Mouse (Mus musculus) liver, embryonic 12.5 days (tissue): Measurements from ENCODE around the gene Tet1. TPM values are rescaled to one million over a fixed set of nuclear protein-coding genes. Genes with fewer than 3 reads are reported as not detected.
"Not testable (repeated sequence)": the region's sequence is repeated elsewhere in the genome, so short reads cannot be mapped to it uniquely, and the experiment has no call there.

Source experiments
- ATAC-seq: fragments of 200-750 bp; cut with Nextera tagmentation; 2 replicates; pipeline ENCODE4 v1.8.0; 2017; ENCODE audit warnings: moderate number of reproducible peaks, mild to moderate bottlenecking, moderate library complexity
- H3K27ac ChIP-seq: fragments of 300-500 bp; sonication (generic); 2 replicates; pipeline ENCODE4 v1.5.1; 2016; ENCODE audit warnings: mild to moderate bottlenecking
- H3K27me3 ChIP-seq: fragments of 300-500 bp; sonication (generic); replicated peaks from 2 replicates; pipeline ENCODE4 v1.6.1; 2016; ENCODE audit warnings: mild to moderate bottlenecking, moderate library complexity
- H3K36me3 ChIP-seq: fragments of 300-500 bp; sonication (generic); 2 replicates; pipeline ENCODE4 v1.6.1; 2016; ENCODE audit warnings: mild to moderate bottlenecking, moderate library complexity
- H3K4me1 ChIP-seq: fragments of 300-500 bp; sonication (generic); 2 replicates; pipeline ENCODE4 v1.6.1; 2016
- H3K4me2 ChIP-seq: fragments of 300-500 bp; sonication (generic); 2 replicates; pipeline ENCODE4 v1.6.1; 2016; ENCODE audit warnings: mild to moderate bottlenecking, moderate library complexity
- H3K4me3 ChIP-seq: fragments of 300-500 bp; sonication (generic); 2 replicates; pipeline ENCODE4 v1.5.1; 2016; ENCODE audit warnings: mild to moderate bottlenecking, moderate library complexity
- H3K9ac ChIP-seq: fragments of 300-500 bp; sonication (generic); 2 replicates; pipeline ENCODE4 v1.6.1; 2016; ENCODE audit warnings: mild to moderate bottlenecking, moderate library complexity
- H3K9me3 ChIP-seq: fragments of 300-500 bp; sonication (generic); replicated peaks from 2 replicates; pipeline ENCODE4 v1.6.1; 2016; ENCODE audit warnings: mild to moderate bottlenecking, moderate library complexity
- WGBS: fragments of 180-500 bp; shearing (Covaris S2); methylation state at CpG from one replicate; pipeline ENCODE4 v1.1.7; 2016; ENCODE audit not compliant: insufficient replicate concordance; 5-methylcytosine and 5-hydroxymethylcytosine counted together
- polyA plus RNA-seq: library from polyadenylated mRNA; unstranded; fragments of >200 nt; fragmentation: Nextera tagmentation; extraction: Ambion mirVana; gene quantifications from 2 replicates; pipeline ENCODE4 v1.2.1, GENCODE M21; 2016

Gene Tet1
- polyA plus RNA-seq, result 3.6 and 4.6 TPM in 2 replicates

GRCm38 (mm10) chr10:62908896-62909295 lies at the start of gene Tet1:
Tet1 (minus strand) TSS chr10:62908996.
- H3K4me1 ChIP-seq, H3K4me2 ChIP-seq, H3K27me3 ChIP-seq, H3K27ac ChIP-seq, H3K36me3 ChIP-seq, H3K9me3 ChIP-seq, H3K9ac ChIP-seq, H3K4me3 ChIP-seq, ATAC-seq: not testable (repeated sequence)
- no CpG with 5 or more reads among the region's 1 CpGs for WGBS

- no peaks in the 10 kb centered on the region for H3K27me3 ChIP-seq
- peak overlapping the region; percentile 71 for H3K4me3 ChIP-seq
- H3K9me3 ChIP-seq, result no peaks in the 10 kb centered on the region
- H3K9ac ChIP-seq, result peak overlapping the region; percentile 88; the same call in 1 of the 2 replicates
- H3K4me2 ChIP-seq, result peak overlapping the region; percentile 89
- no peak for ATAC-seq
- H3K4me1 ChIP-seq, result peaks cover 46% of the 10 kb centered on the region
- H3K36me3 ChIP-seq, result peaks cover 49% of the 10 kb centered on the region
- WGBS, result 80% methylated on average over 7 of the region's 7 CpGs
- peak overlapping the region; percentile 65 for H3K27ac ChIP-seq
Observed at GRCm38 (mm10) chr10:62948551-62948950, 39.8 kb upstream of the Tet1 start.

- Histone ChIP-seq H3K27me3 (no peaks in the 10 kb centered on the region), H3K9ac (peak within 1 kb of the TSS; percentile 88), H3K4me2 (peak within 1 kb of the TSS; percentile 89), H3K36me3 (peaks cover 50% of the 10 kb centered on the region), H3K4me1 (peaks cover 46% of the 10 kb centered on the region), H3K9me3 (no peaks in the 10 kb centered on the region), H3K27ac (peak within 1 kb of the TSS; percentile 95), H3K4me3 (peak within 1 kb of the TSS; percentile 71)
- peak; percentile 81 for ATAC-seq
- WGBS, result 1% methylated on average over 68 of the region's 68 CpGs
Observed at GRCm38 (mm10) chr10:62946738-62947471, 38.1 kb upstream of the Tet1 start, which contains the start of gene Dna2. Dna2 (plus strand) TSS chr10:62947026.

DNA sequence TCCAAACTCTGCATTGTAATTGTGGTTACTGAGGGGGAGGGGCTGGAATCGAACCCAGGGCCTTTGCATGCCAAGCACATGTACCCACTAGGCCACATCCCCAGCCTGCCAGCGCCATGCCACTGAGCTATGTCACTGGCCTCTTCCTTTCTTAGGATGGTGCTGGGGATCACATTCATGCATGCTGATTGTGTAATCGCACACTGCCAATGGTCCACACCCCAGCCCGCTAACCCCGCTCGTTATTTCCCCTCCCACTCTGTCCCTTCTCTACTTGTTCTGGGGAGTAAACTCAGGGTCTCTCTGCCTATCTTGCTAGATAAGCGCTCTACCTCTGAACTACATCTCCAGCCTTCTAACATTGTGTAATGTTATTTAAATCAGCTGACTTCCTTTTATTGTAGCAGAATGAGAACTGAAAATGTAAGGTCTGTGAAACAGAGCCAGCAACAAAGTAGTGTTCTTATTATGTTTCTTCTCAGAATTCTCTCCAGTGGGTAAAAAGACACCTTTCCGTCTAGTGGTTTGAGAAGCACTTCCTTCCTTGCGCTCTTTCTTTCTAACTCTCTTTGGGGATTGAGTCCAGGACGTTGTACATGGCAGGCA lies 36.3 kb upstream of the Tet1 start:
- H3K27ac ChIP-seq, result peak overlapping the region; percentile 87
- peaks cover 42% of the 10 kb centered on the region for H3K4me1 ChIP-seq
- 0 out of 2 replicates have a peak overlapping the region, but pooled peaks have one; percentile 10 for H3K4me3 ChIP-seq
- peak overlapping the region; percentile 22 for H3K9ac ChIP-seq
- no peaks in the 10 kb centered on the region for H3K27me3 ChIP-seq
- 38% methylated on average over 10 of the region's 10 CpGs for WGBS
- H3K9me3 ChIP-seq, result no peaks in the 10 kb centered on the region
- H3K36me3 ChIP-seq, result peaks cover 45% of the 10 kb centered on the region
- H3K4me2 ChIP-seq, result peak overlapping the region; percentile 42
- ATAC-seq, result peak; percentile 86

DNA sequence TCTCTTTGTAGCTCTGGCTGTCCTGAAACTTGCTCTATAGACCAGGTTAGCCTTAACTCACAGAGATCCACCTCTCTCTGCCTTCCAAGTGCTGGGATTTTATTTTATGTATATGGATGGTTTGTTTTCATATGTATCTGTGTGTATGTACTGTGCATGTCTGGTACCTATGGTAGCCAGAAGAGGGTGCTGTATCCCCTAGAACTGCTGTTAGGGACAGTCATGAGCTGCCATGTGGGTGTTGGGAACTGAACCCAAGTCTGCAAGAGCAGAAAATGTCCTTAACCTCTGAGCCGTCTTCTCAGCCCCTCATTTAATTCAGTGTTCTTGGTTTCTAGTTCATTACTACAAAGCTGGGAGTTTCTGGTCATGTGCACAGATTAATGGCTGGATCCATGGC lies 23.6 kb upstream of the Tet1 start:
- no peaks in the 10 kb centered on the region for H3K27me3 ChIP-seq
- H3K4me1 ChIP-seq, result no peaks in the 10 kb centered on the region
- H3K9me3 ChIP-seq, result no peaks in the 10 kb centered on the region
- WGBS, result 87% methylated on average over 1 of the region's 1 CpGs
- H3K9ac ChIP-seq, result no peak overlapping the region
- no peak overlapping the region for H3K4me3 ChIP-seq
- ATAC-seq, result no peak
- peaks cover 75% of the 10 kb centered on the region for H3K36me3 ChIP-seq
- no peak overlapping the region for H3K27ac ChIP-seq
- H3K4me2 ChIP-seq, result no peak overlapping the region

DNA sequence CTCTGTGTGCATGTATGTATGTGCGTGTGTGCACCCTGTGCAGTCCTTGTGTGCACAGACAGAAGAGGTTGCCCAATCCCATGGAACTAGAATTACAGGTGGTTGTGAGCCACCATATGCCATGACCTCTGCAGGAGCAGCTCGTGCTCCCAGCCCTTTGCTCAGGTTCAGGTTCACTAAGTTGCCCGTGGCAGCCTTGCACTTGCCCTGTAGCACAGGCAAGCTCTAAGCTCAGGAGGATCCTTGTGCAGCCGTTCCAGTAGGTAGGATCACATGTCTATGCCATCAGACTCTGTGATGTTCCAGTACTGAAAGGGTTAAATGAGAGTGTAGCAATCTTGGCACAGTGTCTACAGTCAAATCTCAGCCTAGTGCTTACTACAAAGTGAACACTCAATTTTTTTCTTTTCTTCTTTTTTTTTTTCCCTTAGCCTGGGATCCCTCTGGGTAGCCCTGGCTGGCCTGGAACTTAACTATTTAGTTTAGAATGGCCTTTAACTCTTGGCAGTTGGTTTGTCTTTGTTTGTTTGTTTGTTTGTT lies 15.4 kb upstream of the Tet1 start:
- no peak for ATAC-seq
- Histone ChIP-seq H3K27me3 (no peaks in the 10 kb centered on the region), H3K4me1 (peaks cover 18% of the 10 kb centered on the region), H3K4me3 (no peak overlapping the region), H3K36me3 (peaks cover 13% of the 10 kb centered on the region), H3K27ac (no peak overlapping the region), H3K9me3 (no peaks in the 10 kb centered on the region), H3K4me2 (no peak overlapping the region), H3K9ac (no peak overlapping the region)
- WGBS, result 81% methylated on average over 4 of the region's 4 CpGs

- Histone ChIP-seq H3K27me3 (no peaks in the 10 kb centered on the region), H3K36me3 (no peaks in the 10 kb centered on the region; the same call in 1 of the 2 replicates), H3K9me3 (no peaks in the 10 kb centered on the region), H3K4me3 (peak overlapping the region; percentile 85), H3K9ac (peak overlapping the region; percentile 90), H3K4me1 (peaks cover 21% of the 10 kb centered on the region), H3K27ac (peak overlapping the region; percentile 84), H3K4me2 (peak overlapping the region; percentile 91)
- peak; percentile 70 for ATAC-seq
- under 1% methylated on average over 29 of the region's 29 CpGs for WGBS
Observed at GRCm38 (mm10) chr10:62920766-62921156, 12.0 kb upstream of the Tet1 start.

- ATAC-seq, result peak; percentile 96
- Histone ChIP-seq H3K4me1 (peaks cover 21% of the 10 kb centered on the region), H3K27me3 (no peaks in the 10 kb centered on the region), H3K4me2 (peak within 1 kb of the TSS; percentile 91), H3K9ac (peak within 1 kb of the TSS; percentile 90), H3K27ac (peak within 1 kb of the TSS; percentile 84), H3K36me3 (no peaks in the 10 kb centered on the region; the same call in 1 of the 2 replicates), H3K9me3 (no peaks in the 10 kb centered on the region), H3K4me3 (peak within 1 kb of the TSS; percentile 85)
- WGBS, result 6% methylated on average over 50 of the region's 50 CpGs
Observed at GRCm38 (mm10) chr10:62919925-62920765, 11.3 kb upstream of the Tet1 start, which contains the start of gene Slc25a16. Slc25a16 (plus strand) TSS chr10:62920633.

GRCm38 (mm10) chr10:62918985-62919384 lies 10.2 kb upstream of the Tet1 start:
- H3K27me3 ChIP-seq, result no peaks in the 10 kb centered on the region
- H3K4me1 ChIP-seq, result peaks cover 21% of the 10 kb centered on the region
- no peaks in the 10 kb centered on the region; the same call in 1 of the 2 replicates for H3K36me3 ChIP-seq
- ATAC-seq, result no peak
- no peak overlapping the region for H3K27ac ChIP-seq
- no peaks in the 10 kb centered on the region for H3K9me3 ChIP-seq
- 41% methylated on average over 3 of the region's 3 CpGs for WGBS
- no peak overlapping the region for H3K4me3 ChIP-seq
- H3K4me2 ChIP-seq, result no peak overlapping the region
- H3K9ac ChIP-seq, result no peak overlapping the region

- no peak for ATAC-seq
- WGBS, result 40% methylated on average over 2 of the region's 2 CpGs
- no peaks in the 10 kb centered on the region for H3K36me3 ChIP-seq
Observed at GRCm38 (mm10) chr10:62911120-62911519, 2.3 kb upstream of the Tet1 start.

DNA sequence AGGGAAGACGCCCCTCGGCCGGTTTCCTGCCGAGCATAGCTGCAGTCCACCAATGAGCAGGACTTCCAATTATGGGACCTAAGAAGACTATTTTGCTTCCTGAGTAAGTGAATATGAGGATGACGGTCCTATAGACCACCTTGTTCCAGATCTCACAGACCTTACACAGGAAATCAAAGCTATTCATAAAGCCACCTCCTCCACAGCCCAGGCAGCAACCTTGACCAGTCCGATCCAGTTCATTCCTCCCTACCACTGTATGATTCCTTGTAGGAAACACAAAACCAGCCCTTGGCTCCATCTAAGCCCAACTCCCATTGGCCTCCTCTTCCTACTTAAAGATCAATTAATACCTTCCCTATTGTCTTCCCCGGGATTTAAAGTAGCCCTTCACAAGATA lies 2.5 kb downstream of the Tet1 start:
- ATAC-seq, result no peak
- 77% methylated on average over 7 of the region's 7 CpGs for WGBS
- Histone ChIP-seq H3K4me2 (no peak overlapping the region), H3K9ac (no peak overlapping the region), H3K27ac (no peak overlapping the region), H3K9me3 (no peaks in the 10 kb centered on the region), H3K27me3 (peaks cover 9% of the 10 kb centered on the region; the same call in 1 of the 2 replicates), H3K4me1 (peaks cover 5% of the 10 kb centered on the region; the same call in 1 of the 2 replicates), H3K4me3 (no peak overlapping the region), H3K36me3 (no peaks in the 10 kb centered on the region)

More at GRCm38 (mm10) chr10:62911120-62911519, 2.3 kb upstream of the Tet1 start:
- Histone ChIP-seq H3K27ac (no peak overlapping the region), H3K4me2 (no peak overlapping the region), H3K4me1 (peaks cover 5% of the 10 kb centered on the region; the same call in 1 of the 2 replicates), H3K4me3 (no peak overlapping the region), H3K9me3 (no peaks in the 10 kb centered on the region), H3K27me3 (no peaks in the 10 kb centered on the region), H3K9ac (no peak overlapping the region)
